Mouse (Mus musculus) megakaryocyte, embryonic 14.5 days (primary cell): Measurements from ENCODE around the gene Orai3.
"Not testable (repeated sequence)": the region's sequence is repeated elsewhere in the genome, so short reads cannot be mapped to it uniquely, and the experiment has no call there.

Experiments used
- FLI1 ChIP-seq: IDR thresholded peaks from 2 replicates; pipeline ENCODE4 v1.6.1; 2012; ENCODE audit warnings: low read length, inconsistent platforms, mixed read lengths
- GATA1 ChIP-seq: IDR thresholded peaks from 3 replicates; pipeline ENCODE4 v1.6.1; 2012; ENCODE audit warnings: mixed read lengths, low read length, inconsistent platforms, borderline replicate concordance

GRCm38 (mm10) chr7:127775837-127776236, 6.2 kb downstream of the Orai3 start:
- not testable (repeated sequence) for TF ChIP-seq GATA1, FLI1
